Mouse (Mus musculus): ENCODE measurements around the gene Sae1. TPM values are rescaled to one million over a fixed set of nuclear protein-coding genes. Genes with fewer than 3 reads are reported as not detected.
"Not testable (repeated sequence)": the region's sequence is repeated elsewhere in the genome, so short reads cannot be mapped to it uniquely, and the experiment has no call there.

Sae1 gene
- total RNA-seq, 1 experiment from 2014 or later, result 443 TPM

DNA sequence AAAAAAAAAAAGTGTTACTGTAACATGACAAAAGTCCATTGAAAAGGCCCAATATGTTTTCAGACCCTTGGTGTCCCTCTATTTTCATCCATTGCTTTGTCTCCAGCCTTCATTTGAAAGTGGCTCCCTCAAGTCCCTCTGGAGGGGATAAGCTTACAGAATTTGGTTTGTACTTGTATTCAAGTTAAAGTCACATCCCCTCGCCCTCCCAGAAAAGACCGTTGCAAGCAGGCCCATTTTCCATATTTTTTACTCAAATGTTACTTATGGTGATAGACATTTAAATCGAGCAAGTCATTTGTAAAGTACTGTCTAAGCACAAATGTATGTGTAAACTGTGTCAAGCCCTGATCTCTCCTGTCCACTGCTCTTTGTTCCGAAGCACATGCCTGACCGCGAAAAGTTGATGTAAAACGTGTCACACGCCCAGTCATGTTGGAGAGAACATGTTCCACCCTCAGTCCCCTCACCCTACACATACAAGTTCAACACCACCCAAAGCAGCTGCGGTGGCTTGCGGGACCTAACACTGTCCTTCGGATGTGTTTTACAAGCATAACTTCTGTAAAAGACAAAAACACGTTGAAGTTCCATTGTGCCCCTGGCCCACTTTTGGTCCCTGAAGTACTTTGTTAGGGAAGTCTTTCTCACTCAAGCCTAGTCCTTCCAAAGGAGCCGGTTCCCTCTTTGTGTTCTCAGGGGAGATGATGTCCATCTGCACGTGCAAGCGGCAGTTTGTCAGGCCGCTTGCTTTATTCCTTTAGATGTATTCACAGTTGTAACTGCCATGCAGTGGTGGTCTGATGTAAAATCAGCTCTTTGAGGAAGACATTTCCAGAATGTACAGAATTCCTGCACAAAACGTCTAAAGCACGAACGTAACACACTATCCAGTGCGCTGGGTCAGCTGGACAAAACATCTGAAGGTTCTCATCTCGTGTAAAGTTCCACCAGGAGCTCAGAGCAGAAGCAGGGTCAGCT lies 15.7 kb upstream of the Sae1 start:
- ATAC-seq (replicated peaks; ENCODE audit: low read depth, poor library complexity, severe bottlenecking), result no peak

DNA sequence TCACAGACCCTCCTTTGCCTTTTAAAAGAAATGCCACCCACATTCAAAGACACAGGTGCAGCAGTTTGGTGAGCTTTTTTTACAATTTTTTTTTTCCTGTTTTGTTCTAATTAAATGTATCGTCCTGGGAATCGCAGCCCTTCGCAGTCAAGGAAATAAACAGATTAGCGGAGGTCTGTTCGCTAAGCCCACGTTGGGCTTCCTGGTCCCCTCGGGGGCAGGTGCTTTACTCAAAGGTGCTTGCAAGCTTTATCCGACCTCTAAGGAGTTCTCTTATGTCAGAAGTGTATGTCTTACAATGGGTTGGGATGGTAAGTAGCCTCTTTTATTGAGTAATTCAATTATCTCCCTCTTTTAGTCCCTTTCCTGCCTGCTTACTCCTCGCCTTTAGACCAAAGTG lies 14.8 kb upstream of the Sae1 start:
- no peak for ATAC-seq (replicated peaks; ENCODE audit: low read depth, poor library complexity, severe bottlenecking)

DNA sequence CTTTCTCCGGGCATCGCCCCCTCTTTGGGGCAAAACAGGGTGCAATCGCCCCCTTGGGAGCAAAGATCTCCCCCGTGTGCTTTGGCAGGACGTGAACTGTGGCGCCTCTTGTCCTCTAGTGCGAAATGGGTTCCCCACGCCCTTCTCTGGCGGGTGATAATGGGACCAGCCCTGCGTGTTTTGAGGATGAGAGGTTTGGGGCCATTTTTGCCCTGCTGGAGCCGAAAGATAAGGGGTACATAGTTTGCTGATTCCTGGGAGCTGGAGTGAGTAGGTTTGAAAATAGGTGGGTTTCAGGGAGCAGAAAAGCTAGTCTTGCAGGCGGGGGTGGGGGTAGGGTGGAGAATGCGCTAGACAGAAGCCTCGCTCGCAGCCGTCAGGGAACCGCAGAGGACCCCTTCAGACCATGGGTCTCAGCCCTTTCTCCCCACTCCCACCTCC lies 14.4 kb upstream of the Sae1 start:
- no peak for ATAC-seq (replicated peaks; ENCODE audit: low read depth, poor library complexity, severe bottlenecking)

- peak; percentile 13 for ATAC-seq (replicated peaks; ENCODE audit: low read depth, poor library complexity, severe bottlenecking)
Measured at GRCm38 (mm10) chr7:16400689-16401611, 13.3 kb upstream of the Sae1 start, which contains the start of gene Zc3h4. TSS of gene Zc3h4 (plus strand) at chr7:16400910.

DNA sequence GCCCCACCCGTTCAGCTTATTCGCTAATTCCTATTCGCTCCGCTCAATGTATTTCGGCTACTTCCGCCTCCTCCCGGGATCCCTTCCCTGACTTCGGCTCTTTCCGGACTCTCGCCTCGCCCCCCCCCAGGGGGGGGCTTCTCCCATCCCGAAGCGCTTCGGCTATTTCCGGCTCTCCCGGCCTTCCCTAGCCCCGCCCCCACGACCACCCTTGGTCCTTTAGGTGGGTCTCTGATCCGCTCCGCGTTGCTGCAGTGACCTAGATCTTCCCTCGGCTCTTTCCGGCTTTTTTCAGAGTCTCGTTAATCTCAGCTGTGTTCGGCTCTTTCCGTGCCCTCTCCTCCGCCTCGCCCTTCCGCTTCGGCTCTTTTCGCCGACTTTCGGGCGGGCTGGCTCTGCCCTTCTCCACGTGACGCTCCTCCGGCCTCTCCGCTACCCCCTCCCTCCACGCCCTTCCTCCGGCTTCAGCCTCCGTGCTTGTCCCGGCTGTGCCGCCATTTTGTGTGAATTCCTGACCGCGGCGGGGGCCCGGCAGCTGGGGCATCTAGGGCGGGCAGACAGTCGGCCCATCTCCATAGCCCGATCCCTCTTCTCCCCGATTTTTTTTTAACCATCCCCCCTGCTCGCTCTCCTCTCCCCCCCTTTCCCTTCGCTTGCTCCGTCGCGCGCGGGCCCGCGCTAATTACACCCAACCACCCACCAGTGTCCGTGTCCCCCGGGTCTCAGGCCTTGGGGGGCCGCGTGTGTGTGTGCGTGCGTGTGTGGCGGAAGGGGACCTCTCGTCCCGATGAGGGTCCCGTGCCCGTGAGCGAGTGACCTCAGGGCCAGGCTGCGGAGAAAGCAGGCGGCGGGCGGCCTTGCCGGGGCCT lies 12.4 kb upstream of the Sae1 start:
- ATAC-seq (replicated peaks; ENCODE audit: low read depth, poor library complexity, severe bottlenecking), result peak; percentile 64

DNA sequence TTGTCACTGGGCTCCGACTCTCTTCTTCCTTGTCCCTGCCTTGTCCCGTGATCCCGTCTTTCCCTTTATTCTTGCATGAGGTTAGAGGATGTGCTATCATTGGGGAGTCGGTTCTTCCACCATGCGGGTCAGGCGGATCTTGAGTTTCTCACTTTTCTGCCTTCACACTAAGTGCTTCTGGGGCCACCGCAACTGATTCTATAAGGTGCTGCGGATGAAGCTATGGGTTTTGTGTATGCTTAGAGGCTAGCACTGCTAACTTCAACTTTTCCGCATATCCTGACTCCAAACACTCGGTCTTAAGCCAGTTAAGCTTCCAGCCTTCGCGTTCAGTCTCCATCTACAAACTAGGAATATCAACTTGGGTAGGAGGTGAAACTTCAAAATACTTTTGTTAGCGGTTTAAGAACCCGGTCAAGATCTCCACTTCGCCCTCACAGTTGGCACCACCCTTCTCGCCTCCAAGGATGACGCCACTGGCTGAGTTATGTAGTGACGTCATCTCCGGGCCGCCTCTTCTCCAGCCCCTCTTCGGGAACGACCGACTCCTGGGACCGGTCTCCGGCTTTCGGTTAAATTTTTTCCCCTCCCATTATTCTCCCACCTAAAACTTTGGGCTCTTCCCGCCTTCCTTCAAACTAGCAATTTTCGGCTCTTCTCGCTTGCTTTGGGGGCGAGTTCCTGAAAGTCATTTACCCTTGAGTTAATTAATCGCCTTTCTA lies 11.7 kb upstream of the Sae1 start:
- ATAC-seq (replicated peaks; ENCODE audit: low read depth, poor library complexity, severe bottlenecking), result peak; percentile 55

GRCm38 (mm10) chr7:16398387-16399050 lies 10.9 kb upstream of the Sae1 start:
- ATAC-seq (replicated peaks; ENCODE audit: low read depth, poor library complexity, severe bottlenecking), result no peak

DNA sequence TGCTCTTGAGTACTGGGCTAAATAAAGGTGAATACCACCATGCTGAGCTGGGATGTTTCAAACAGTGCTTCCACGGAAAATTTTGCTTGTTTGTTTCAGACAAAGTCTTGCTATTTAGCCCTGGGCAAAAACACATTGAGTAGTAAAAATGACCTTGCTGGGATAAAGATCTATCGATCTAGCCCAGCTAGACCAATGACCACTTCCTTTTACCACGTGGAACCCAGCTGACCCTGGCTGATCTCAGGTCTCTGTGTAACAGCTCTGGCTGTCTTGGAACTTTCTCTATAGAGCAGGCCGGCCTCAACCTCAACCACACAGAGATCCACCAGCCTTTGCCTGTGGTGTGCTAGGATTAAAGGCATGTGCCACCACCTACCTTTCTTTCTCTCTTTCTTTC lies 9.9 kb upstream of the Sae1 start:
- no peak for ATAC-seq (replicated peaks; ENCODE audit: low read depth, poor library complexity, severe bottlenecking)

DNA sequence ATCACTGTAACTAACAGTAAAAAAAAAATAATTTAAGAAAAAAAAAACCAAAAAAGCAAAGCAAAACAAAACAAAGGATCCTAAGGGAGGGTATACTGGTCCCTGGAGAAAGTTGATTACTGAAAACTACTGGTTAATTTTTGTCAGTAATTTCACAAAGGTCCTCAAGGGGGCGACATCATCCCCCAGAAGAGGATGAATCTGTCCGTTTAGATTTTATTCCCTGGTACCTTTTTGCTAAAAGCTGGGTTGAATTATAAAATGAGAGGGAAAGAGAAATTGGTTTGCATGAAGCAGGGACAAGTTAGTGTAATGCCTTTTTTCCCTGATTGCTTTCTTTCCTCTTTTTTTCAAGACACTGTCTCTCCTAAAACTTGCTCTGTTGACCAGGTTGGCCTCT lies 8.3 kb upstream of the Sae1 start:
- no peak for ATAC-seq (replicated peaks; ENCODE audit: low read depth, poor library complexity, severe bottlenecking)

- ATAC-seq (replicated peaks; ENCODE audit: low read depth, poor library complexity, severe bottlenecking), result no peak
Measured at GRCm38 (mm10) chr7:16392923-16393322, 5.3 kb upstream of the Sae1 start.

GRCm38 (mm10) chr7:16389942-16390341 lies 2.3 kb upstream of the Sae1 start:
- ATAC-seq (replicated peaks; ENCODE audit: low read depth, poor library complexity, severe bottlenecking), result not testable (repeated sequence)

GRCm38 (mm10) chr7:16376505-16376904 lies 11.1 kb downstream of the Sae1 start:
- peak; percentile 74 for ATAC-seq (replicated peaks; ENCODE audit: low read depth, poor library complexity, severe bottlenecking)

DNA sequence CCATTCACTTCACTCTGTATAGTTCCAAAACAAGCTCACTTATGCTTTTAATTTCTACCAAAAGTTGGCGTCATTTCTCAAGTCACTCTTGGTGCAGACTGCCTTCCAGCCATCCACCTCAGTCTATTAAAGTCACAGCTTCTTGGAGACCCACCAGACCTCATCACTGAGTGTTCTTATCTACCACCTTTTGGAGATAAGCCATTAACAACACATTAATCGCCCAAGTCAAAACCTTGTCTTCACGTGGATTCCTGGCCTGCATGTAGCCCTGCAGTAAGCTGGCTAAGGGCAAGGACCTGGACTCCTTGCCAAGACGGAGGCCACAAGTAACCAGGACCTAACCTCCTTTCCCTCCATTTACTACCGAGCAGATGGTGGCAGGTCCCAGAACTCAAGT lies 12.6 kb downstream of the Sae1 start:
- no peak for ATAC-seq (replicated peaks; ENCODE audit: low read depth, poor library complexity, severe bottlenecking)

GRCm38 (mm10) chr7:16373719-16374118 lies 13.9 kb downstream of the Sae1 start:
- ATAC-seq (replicated peaks; ENCODE audit: low read depth, poor library complexity, severe bottlenecking), result peak; percentile 76

DNA sequence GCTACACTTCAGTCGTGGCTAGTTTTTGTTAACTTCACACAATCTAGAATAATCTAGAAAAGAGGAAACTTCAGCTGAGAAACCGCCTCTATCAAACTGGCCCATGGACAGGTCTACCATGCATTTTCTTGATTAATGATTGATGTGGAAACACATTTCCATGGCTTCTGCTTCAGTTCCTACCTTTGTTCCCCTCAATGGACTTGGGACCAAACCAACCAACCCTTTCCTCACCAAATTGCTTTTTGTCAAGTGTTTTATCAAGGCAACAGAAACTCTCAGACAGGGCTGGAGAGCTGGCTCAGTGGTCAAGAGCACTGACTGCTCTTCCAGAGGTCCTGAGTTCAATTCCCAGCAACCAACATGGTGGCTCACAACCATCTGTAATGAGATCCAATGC lies 17.0 kb downstream of the Sae1 start:
- no peak for ATAC-seq (replicated peaks; ENCODE audit: low read depth, poor library complexity, severe bottlenecking)

DNA sequence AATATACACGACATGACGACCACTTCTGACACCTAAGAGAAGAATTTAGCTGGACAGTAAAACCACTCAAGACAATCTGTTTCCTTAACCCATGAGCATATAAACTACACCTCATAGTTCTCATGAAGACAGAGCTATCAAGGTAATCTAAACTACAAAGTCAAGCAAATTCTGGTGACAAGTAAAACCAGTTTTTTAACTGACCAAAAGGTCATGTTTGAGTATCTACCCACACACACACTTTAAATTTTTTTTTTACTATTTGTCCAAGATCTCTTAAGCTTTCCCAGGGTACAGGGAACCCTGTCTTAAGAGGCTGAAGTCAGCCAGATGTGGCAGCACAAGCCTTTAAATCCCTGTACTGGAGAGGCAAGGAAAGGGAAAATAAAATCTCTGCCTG lies 18.8 kb downstream of the Sae1 start:
- ATAC-seq (replicated peaks; ENCODE audit: low read depth, poor library complexity, severe bottlenecking), result no peak

DNA sequence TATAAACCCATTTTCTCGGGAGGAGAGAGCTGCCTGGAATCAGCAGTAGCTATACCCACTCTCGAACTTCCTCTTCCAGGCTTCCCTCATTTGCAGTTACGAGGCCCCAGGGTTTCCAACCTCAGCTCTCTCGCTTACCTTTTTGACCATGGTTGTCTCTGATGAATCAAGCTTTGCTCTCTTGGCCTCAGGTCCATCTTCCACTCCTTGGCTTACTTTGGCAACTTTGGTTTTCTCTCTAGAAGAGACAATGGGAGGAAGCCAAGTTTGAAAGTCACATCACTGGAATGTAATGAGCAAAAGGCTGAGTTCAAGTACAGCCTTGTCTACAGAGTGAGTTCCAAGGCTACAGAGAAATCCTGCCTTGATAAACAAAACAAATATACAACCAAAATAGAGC lies 20.9 kb downstream of the Sae1 start:
- no peak for ATAC-seq (replicated peaks; ENCODE audit: low read depth, poor library complexity, severe bottlenecking)

DNA sequence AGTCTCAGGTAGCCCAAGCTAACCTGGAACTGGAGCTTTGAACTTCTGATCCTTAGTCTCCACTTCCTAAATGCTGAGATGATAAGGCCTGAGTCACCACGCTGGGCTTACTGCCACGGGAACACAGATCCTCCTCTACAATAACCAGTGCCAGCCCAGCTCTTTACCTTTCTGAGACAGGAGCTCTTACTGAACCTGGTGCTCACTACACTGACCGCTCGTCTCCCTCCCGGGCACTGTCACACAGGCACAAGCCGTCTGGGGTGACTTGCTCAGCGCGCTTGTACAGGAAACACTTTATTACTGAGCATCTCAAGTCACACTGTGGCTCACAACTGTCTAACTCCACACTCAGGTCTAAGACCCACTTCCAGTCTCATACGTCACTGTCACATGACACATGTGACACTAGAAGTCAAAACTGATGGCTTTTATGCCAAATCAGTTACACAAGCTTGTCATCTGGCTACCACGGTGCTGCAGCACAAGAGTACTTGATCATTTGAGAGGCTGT lies 21.4 kb downstream of the Sae1 start:
- no peak for ATAC-seq (replicated peaks; ENCODE audit: low read depth, poor library complexity, severe bottlenecking)

All from common myeloid progenitor, adult 5-6 weeks (primary cell).